Mouse (Mus musculus) E14TG2a.4 (cell line): ENCODE data around the gene Myof.

Source experiments
- CTCF ChIP-seq: conservative IDR thresholded peaks from 2 replicates; pipeline ENCODE4 v1.5.1; 2014; ENCODE audit warnings: low read length
- NANOG ChIP-seq: IDR thresholded peaks from 2 replicates; pipeline ENCODE4 v1.6.1; 2014; ENCODE audit warnings: borderline replicate concordance, low read length, mixed read lengths
- POU5F1 ChIP-seq: IDR thresholded peaks from 2 replicates; pipeline ENCODE4 v1.6.1; 2014; ENCODE audit warnings: low read length, borderline replicate concordance

DNA sequence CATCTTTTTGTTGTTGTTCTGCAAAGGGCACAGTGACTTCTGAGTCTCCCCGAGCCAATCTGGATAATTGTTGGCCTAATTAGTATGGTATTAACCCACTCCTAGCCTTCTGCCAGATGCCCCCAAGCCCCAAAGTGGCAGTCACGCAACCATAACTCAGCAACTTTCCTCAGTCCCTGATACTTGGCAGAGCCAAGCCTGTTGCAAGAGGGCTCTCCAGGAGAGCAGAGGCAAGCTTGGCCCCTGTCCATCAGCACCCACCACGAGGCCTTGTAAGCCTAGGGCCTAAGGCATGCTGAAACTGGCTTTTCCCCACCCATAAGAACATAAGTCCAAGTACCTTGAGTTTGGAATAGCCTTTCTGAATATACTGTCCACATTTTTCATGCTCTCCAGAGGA lies 119.1 kb downstream of the Myof start:
- TF ChIP-seq CTCF (no peak), NANOG (no peak), POU5F1 (no peak)
